Mouse (Mus musculus) 416B (cell line): ENCODE measurements around the gene Scamp1.
"Not testable (repeated sequence)": the region's sequence is repeated elsewhere in the genome, so short reads cannot be mapped to it uniquely, and the experiment has no call there.

Source experiments
- DNase-seq: peaks from one replicate; pipeline ENCODE4 v3.0.0; 2011; ENCODE audit warnings: low read depth

Gene Scamp1

GRCm38 (mm10) chr13:94285281-94285871, at the start of gene Scamp1:
Scamp1 (minus strand) TSS chr13:94285857.
- peak; percentile 85 for DNase-seq

DNA sequence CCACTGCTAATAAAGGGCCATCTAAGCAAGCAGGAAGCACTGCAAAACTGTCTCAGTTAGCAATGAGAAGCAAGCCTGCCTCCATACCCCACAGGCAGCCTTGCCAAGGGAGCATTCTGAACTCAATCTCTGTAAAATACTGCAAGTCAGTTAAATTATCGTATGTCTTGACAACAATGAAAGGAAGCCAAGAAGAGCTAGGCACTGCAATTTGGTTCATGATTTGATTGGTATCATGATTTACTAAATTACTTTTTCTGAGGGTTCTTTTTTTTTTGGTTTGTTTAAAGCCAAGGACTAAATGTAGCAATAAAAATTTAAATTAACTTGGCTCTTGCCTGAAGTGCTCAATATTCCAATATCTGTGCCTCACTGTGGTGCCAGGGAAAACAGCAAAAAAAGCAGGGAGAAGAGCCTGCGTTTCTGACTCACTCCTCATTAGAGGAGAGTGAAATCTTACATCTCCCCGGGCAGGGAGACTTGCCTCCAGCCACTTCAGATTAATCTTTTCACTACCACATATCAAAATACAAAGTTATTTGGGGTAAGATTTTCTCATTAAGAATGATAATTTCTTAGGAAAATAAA, 44.8 kb upstream of the Scamp1 start:
- no peak for DNase-seq

GRCm38 (mm10) chr13:94329005-94329404, 43.3 kb upstream of the Scamp1 start:
- DNase-seq = not testable (repeated sequence)

- peak; percentile 97 for DNase-seq
These were observed 42.4 kb upstream of the Scamp1 start for GRCm38 (mm10) chr13:94328063-94328462.

- DNase-seq = peak; percentile 67
These were observed 36.8 kb upstream of the Scamp1 start for GRCm38 (mm10) chr13:94322475-94322874.

DNA sequence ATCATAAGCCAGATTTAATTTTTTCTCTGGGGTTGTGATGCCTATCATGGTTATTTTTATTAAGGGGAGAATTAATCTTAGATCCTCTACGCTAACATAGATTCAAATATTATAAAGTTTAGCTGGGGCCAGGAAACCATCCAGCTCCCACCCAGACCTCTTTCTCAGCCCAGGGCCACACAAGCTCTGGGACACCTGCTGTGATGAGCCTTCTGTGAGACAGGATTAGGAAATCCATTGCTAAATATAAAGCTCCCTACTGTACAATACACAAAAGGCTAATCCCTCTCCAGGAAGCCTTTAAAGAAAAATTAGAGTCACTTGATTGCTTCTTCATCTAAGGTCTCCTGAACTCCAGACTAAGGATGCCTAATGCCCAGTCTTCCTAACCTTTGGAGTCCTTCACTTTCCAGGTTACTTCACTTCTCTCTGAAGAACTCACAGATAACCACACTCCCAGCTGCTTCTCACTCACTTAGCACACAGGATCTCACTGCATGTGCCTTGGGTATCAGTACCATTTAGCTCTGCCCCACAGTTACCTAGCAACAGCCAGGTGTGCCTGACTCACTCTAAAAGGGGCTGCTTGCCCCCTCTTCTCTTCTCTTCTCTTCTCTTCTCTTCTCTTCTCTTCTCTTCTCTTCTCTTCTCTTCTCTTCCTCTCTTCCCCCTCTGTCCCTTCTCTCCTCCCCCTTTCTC, 35.6 kb upstream of the Scamp1 start:
- DNase-seq = no peak

GRCm38 (mm10) chr13:94316975-94317511, 31.4 kb upstream of the Scamp1 start:
- DNase-seq = no peak

DNA sequence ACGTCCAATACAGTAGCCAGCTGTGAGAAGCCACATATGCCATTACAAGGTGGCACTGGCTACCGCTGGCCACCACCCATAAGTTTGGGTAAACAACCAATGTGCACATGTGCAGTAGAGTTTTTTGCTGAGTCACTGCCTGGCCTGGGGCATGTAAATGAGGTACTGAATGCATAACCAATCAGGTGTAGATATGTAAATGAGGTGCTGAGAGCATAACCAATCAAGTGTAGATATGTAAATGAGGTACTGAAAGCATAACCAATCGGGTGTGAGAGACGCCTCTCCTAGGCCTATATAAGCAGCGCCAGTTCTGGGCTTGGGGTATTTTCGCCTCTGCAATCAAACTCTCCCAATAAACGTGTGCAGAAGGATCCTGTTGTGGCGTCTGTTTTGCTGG, 27.2 kb upstream of the Scamp1 start:
- peak; percentile 44 for DNase-seq

DNA sequence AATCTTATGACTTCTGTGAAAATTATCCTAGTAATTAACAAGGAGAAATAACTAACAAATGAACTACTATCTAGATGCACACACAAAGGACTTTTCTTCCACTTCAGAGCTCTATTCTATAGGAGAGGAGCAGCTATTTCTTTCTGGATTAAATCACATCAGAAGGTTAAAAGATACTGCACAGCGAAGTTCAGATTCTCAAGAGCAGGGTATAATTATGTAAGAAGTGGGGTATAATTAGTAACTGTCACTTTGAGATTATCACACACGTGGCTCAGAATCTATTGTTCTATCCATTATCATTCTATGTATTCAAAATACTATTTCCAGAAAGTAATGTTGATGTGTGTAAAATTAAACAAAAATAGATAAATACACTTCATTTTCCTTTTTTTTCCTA, 22.6 kb upstream of the Scamp1 start:
- no peak for DNase-seq

GRCm38 (mm10) chr13:94307531-94307930, 21.9 kb upstream of the Scamp1 start:
- DNase-seq = no peak

DNA sequence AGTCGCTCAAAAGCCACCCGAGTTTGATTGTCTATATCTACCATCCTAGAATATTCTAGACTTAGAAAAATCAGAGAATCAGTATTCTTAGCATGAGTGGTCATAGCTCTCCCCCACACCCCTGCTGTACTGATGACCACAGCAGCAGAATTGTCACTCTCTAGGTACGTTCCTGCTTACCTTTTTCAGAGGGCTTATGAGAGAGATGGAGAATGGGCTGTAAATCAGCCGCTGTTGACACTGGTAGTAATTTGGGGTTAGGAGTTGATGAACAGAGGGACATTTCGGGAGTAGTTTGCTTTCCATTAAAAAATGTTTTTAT, 21.3 kb upstream of the Scamp1 start:
- DNase-seq = no peak

DNA sequence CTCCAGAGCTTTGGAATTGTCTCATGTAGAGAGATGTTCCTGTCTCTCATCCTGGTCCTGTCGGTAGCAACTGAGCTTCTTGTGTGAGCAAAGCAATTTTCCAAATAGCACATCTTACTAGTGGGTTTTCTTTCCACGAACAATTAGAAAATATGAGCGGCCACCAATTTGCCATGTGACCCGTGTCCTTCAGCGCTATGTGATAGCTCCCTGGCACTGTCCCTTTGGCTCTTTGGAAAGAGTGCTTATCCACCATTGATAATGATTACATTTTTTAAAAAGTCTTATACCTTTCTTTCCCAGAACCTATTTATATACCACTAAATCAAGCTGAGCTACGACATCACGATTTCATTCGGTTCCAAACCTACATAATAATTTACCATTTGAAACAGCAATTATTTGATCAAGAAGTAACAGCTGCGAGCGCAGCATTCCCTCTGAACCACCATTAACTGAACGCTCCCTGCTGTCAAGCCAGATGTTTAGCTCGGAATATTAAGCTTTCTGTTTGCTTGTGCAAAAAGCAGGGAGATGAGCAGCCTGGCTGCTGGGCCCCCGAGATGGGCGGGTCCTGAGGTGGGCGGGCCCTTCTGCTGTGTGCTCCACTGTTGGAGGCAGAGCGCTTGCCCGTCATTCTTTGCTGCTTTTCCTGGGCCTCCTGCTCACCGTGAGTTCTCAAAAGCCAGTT, 20.8 kb upstream of the Scamp1 start:
- DNase-seq = no peak

GRCm38 (mm10) chr13:94300946-94301538, 15.4 kb upstream of the Scamp1 start:
- peak; percentile 76 for DNase-seq

DNA sequence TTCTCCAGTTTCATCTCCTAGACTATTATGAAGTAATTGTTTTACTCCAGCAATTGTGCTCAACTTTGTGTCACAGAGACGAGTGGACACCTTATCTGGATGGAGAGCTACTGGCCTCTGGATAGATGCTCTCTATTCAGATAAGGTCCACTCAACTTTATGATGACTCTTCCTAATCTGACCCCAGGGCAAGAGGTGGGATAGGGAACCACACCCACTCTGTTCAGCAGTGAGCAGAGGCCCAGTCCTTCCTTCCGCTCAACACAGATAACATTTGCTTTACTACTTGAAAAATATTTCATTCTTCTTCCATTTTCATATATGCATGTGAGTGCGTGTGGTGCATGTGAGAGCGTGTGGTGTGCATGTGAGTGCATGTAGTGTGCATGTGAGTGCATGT, 14.6 kb upstream of the Scamp1 start:
- no peak for DNase-seq

DNA sequence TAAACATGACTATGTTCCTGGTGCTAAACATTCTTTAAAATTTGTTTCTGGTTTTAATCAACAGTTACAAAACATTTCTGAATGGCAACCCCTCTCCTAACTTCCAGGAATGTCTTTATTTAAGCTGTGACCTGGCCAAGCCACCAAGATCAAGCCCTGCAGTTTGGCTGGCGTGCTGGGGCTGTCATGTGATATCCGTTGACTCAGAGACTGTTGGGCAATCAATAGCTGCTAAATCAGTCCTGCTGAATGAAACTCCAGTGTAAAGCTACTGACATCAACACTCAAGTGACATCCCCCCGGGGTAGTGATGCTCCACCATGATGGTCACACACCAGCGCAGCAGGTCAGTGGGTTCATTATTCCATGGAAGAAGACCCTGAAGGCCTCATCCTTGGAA, 12.7 kb upstream of the Scamp1 start:
- peak; percentile 95 for DNase-seq

DNA sequence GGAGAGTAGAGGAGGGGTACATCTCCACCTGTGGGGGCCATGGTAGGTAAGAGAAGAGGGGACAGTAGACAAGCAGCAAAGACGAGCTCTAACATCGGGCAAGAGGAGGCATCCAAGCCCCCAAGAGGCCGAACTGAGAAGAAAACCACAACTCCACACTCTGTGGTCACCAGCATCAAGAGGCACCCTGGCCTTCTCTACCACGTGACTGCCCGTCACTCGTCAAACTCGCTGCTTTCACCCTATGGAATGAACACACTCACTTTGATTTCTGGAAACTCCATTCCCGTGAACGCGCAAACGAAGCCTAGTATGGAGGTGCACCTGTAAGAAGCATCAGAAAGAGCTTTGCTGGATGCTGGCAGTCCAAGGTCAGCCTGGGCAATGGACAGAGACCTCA, 10.7 kb upstream of the Scamp1 start:
- DNase-seq = peak; percentile 67

DNA sequence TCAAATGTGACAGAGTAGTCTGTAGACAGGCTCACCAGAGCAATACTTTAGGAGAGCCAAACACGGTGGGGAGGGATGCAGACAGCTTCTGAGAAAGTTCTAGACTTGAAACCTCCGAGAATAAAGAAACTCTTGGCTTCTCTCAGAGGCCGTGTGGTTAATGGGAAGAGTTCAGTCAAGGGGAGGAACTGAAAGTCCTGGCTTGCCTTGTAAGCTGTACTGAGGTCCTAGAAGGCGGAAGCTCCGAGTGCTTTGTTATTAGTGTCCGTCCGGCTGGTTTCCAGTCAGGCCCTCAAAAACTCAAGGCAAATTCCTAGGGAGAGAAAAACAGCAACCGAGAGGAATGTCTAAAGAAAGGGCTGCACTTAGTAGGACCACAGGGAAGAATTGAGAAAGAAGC, 10.3 kb upstream of the Scamp1 start:
- DNase-seq = no peak

GRCm38 (mm10) chr13:94294886-94295285, 9.2 kb upstream of the Scamp1 start:
- DNase-seq = no peak

DNA sequence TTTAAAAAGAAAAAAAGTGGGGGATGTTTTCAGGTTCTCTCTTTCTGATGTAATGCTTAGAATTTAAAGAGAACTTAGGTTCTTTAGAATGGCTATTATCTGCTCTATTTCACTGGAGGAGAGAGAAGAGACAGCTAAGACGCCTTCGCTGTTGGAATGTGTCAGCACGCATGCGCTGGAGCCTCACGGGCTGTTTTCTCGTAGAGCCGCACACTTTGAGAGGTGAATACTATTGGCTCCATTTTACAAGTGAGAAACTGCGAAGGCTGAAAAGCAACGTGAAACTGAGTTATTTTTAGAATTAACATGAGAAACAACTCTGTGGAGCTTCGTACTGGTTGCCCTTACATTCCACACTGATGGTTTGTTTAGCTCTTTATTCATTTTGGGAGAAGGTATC, 8.3 kb upstream of the Scamp1 start:
- DNase-seq = no peak

DNA sequence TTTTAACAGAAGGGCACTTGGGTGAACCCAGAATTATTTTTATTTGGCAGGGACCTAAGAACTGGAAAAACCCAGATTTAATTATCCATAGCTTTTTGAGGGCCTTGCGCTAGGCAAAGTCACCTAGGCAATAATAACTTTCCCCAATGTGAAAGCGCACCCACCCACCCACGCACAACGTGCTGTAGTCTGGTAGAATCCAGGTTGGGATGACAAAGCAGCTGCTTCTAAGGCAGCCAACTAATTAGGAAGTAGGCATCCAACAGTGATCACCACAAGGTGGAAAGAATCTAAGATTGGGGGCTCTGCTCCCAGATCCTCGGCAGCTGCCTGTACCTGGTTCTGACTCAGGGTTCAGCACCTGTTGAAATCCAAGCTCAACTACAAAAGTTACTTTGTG, 538 bp upstream of the Scamp1 start:
- no peak for DNase-seq

- peak; percentile 48 for DNase-seq
These were observed 951 bp downstream of the Scamp1 start for GRCm38 (mm10) chr13:94284543-94285269.

DNA sequence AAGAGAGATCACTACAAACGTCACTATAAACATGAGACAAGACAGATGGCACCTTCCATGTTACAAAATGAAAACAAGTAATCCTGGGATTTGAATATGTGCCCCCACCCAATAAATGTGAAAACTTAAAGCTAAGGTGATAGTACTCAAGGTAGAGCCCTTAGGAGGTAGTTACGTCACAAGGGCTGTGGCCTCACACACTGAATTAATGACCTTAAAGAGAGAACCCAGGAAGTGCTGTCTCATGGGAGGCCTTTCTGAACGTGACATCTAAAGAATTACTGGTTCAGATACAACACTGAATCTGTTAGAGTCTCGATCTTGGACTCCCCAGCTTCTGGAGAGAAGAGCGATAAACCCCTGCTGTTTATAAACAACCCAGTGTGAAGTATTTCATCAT, 6.2 kb downstream of the Scamp1 start:
- DNase-seq = no peak
